Mouse (Mus musculus) natural killer cell, adult 2 months (primary cell): Measurements from ENCODE around the gene Shtn1.

ENCODE experiments used
- DNase-seq, 2 experiments: peaks; one replicate each; pipeline ENCODE4 v3.0.0; 2022; ENCODE audit warnings: low spot score in 2 of 2

Gene Shtn1

GRCm38 (mm10) chr19:59075472-59076101 lies at the start of gene Shtn1:
Shtn1 (minus strand) TSS chr19:59076100.
- no peak for DNase-seq

GRCm38 (mm10) chr19:59114152-59114551 lies 38.3 kb upstream of the Shtn1 start:
- no peak for DNase-seq

- no peak for DNase-seq
Measured at GRCm38 (mm10) chr19:59109937-59110336, 34.0 kb upstream of the Shtn1 start.

- DNase-seq = no peak
Measured at GRCm38 (mm10) chr19:59098315-59098714, 22.4 kb upstream of the Shtn1 start.

GRCm38 (mm10) chr19:59092295-59092694 lies 16.4 kb upstream of the Shtn1 start:
- DNase-seq = no peak

GRCm38 (mm10) chr19:59090337-59090736 lies 14.4 kb upstream of the Shtn1 start:
- no peak for DNase-seq

GRCm38 (mm10) chr19:59084296-59084695 lies 8.4 kb upstream of the Shtn1 start:
- no peak for DNase-seq

GRCm38 (mm10) chr19:59076131-59076530 lies 231 bp upstream of the Shtn1 start:
- no peak for DNase-seq

GRCm38 (mm10) chr19:59074841-59075471 lies 944 bp downstream of the Shtn1 start:
- DNase-seq = no peak

GRCm38 (mm10) chr19:59074381-59074780 lies 1.5 kb downstream of the Shtn1 start:
- DNase-seq = no peak

GRCm38 (mm10) chr19:59073006-59073405 lies 2.9 kb downstream of the Shtn1 start:
- DNase-seq = no peak

- DNase-seq = no peak
Measured at GRCm38 (mm10) chr19:59071979-59072378, 3.9 kb downstream of the Shtn1 start.

- DNase-seq = no peak
Measured at GRCm38 (mm10) chr19:59071396-59071795, 4.5 kb downstream of the Shtn1 start.

- DNase-seq = no peak
Measured at GRCm38 (mm10) chr19:59067652-59068051, 8.2 kb downstream of the Shtn1 start.

GRCm38 (mm10) chr19:59066670-59067069 lies 9.2 kb downstream of the Shtn1 start:
- DNase-seq = no peak

GRCm38 (mm10) chr19:59066115-59066514 lies 9.8 kb downstream of the Shtn1 start:
- no peak for DNase-seq

- no peak for DNase-seq
Measured at GRCm38 (mm10) chr19:59064616-59065015, 11.3 kb downstream of the Shtn1 start.

- DNase-seq = no peak
Measured at GRCm38 (mm10) chr19:59063568-59063967, 12.3 kb downstream of the Shtn1 start.

GRCm38 (mm10) chr19:59058105-59058504 lies 17.8 kb downstream of the Shtn1 start:
- no peak for DNase-seq

- DNase-seq = no peak
Measured at GRCm38 (mm10) chr19:59057366-59057765, 18.5 kb downstream of the Shtn1 start.

GRCm38 (mm10) chr19:59054632-59054951 lies 21.3 kb downstream of the Shtn1 start:
- no peak for DNase-seq

- no peak for DNase-seq
Measured at GRCm38 (mm10) chr19:59053931-59054631, 21.8 kb downstream of the Shtn1 start.
